Mouse (Mus musculus): ENCODE results near the gene Vwa3a. TPM values are rescaled to one million over a fixed set of nuclear protein-coding genes. Genes with fewer than 3 reads are reported as not detected.

Gene Vwa3a
- polyA plus RNA-seq, 1 experiment from 2014 or later: 0.63 TPM

GRCm38 (mm10) chr7:120721456-120721855 is 17.7 kb upstream of the Vwa3a start:
- Histone ChIP-seq H3K4me1 (no peaks in the 10 kb centered on the region), H3K27me3 (replicated peaks) (no peaks in the 10 kb centered on the region), H3K36me3 (no peaks in the 10 kb centered on the region), H3K9ac (no peak overlapping the region), H3K4me2 (no peak overlapping the region), H3K4me3 (replicated peaks) (no peak overlapping the region), H3K27ac (no peak overlapping the region), H3K9me3 (no peaks in the 10 kb centered on the region)
- ATAC-seq (ENCODE audit: insufficient read depth, low FRiP score, low read depth): no peak
- 91% methylated on average over 8 of the region's 8 CpGs for WGBS

- Histone ChIP-seq H3K9ac (no peak overlapping the region), H3K4me1 (no peaks in the 10 kb centered on the region), H3K27me3 (replicated peaks) (no peaks in the 10 kb centered on the region), H3K36me3 (no peaks in the 10 kb centered on the region), H3K27ac (no peak overlapping the region), H3K9me3 (no peaks in the 10 kb centered on the region), H3K4me2 (no peak overlapping the region), H3K4me3 (replicated peaks) (no peak overlapping the region)
- 89% methylated on average over 4 of the region's 4 CpGs for WGBS
- ATAC-seq (ENCODE audit: insufficient read depth, low FRiP score, low read depth): no peak
Measured at GRCm38 (mm10) chr7:120722063-120722462, 17.1 kb upstream of the Vwa3a start.

- no peak overlapping the region for H3K9ac ChIP-seq
- H3K36me3 ChIP-seq: no peaks in the 10 kb centered on the region
- no peak for ATAC-seq (ENCODE audit: insufficient read depth, low FRiP score, low read depth)
- no peaks in the 10 kb centered on the region for H3K4me1 ChIP-seq
- no peak overlapping the region for H3K27ac ChIP-seq
- H3K4me3 ChIP-seq (replicated peaks): no peak overlapping the region
- no peaks in the 10 kb centered on the region for H3K27me3 ChIP-seq (replicated peaks)
- no peak overlapping the region for H3K4me2 ChIP-seq
- 64% methylated on average over 8 of the region's 8 CpGs for WGBS
- H3K9me3 ChIP-seq: no peaks in the 10 kb centered on the region
Measured at GRCm38 (mm10) chr7:120722839-120723278, 16.3 kb upstream of the Vwa3a start.

- 89% methylated on average over 3 of the region's 3 CpGs for WGBS
- Histone ChIP-seq H3K27me3 (replicated peaks) (no peaks in the 10 kb centered on the region), H3K4me2 (no peak overlapping the region), H3K36me3 (no peaks in the 10 kb centered on the region), H3K4me1 (0 out of 2 replicates have a peak, but pooled peaks cover 4% of the 10 kb centered on the region), H3K4me3 (replicated peaks) (no peak overlapping the region), H3K9ac (no peak overlapping the region), H3K9me3 (no peaks in the 10 kb centered on the region), H3K27ac (no peak overlapping the region)
- ATAC-seq (ENCODE audit: insufficient read depth, low FRiP score, low read depth): peak; percentile 27; the same call in 1 of the 2 replicates
Measured at GRCm38 (mm10) chr7:120727581-120727980, 11.5 kb upstream of the Vwa3a start.

- Histone ChIP-seq H3K4me3 (replicated peaks) (no peak overlapping the region), H3K4me1 (0 out of 2 replicates have a peak, but pooled peaks cover 4% of the 10 kb centered on the region), H3K36me3 (no peaks in the 10 kb centered on the region), H3K9me3 (no peaks in the 10 kb centered on the region), H3K4me2 (no peak overlapping the region), H3K27me3 (replicated peaks) (no peaks in the 10 kb centered on the region), H3K27ac (no peak overlapping the region), H3K9ac (no peak overlapping the region)
- ATAC-seq (ENCODE audit: insufficient read depth, low FRiP score, low read depth): no peak
- WGBS: 53% methylated on average over 5 of the region's 5 CpGs
Measured at GRCm38 (mm10) chr7:120729635-120730034, 9.5 kb upstream of the Vwa3a start.

- no peak overlapping the region for H3K4me3 ChIP-seq (replicated peaks)
- H3K36me3 ChIP-seq: no peaks in the 10 kb centered on the region
- WGBS: 39% methylated on average over 7 of the region's 7 CpGs
- 0 out of 2 replicates have a peak, but pooled peaks cover 4% of the 10 kb centered on the region for H3K4me1 ChIP-seq
- no peak overlapping the region for H3K9ac ChIP-seq
- ATAC-seq (ENCODE audit: insufficient read depth, low FRiP score, low read depth): peak; percentile 65; the same call in 1 of the 2 replicates
- H3K4me2 ChIP-seq: no peak overlapping the region
- H3K27ac ChIP-seq: peak overlapping the region; percentile 8; the same call in 1 of the 2 replicates
- H3K27me3 ChIP-seq (replicated peaks): no peaks in the 10 kb centered on the region
- no peaks in the 10 kb centered on the region for H3K9me3 ChIP-seq
Measured at GRCm38 (mm10) chr7:120732906-120733305, 6.2 kb upstream of the Vwa3a start.

GRCm38 (mm10) chr7:120739558-120740101 is 512 bp downstream of the Vwa3a start:
- 14% methylated on average over 5 of the region's 5 CpGs for WGBS
- H3K9me3 ChIP-seq: no peaks in the 10 kb centered on the region
- no peak overlapping the region for H3K9ac ChIP-seq
- peak; percentile 43 for ATAC-seq (ENCODE audit: insufficient read depth, low FRiP score, low read depth)
- H3K4me1 ChIP-seq: peaks cover 5% of the 10 kb centered on the region; the same call in 1 of the 2 replicates
- H3K4me2 ChIP-seq: no peak overlapping the region
- H3K27me3 ChIP-seq (replicated peaks): no peaks in the 10 kb centered on the region
- H3K27ac ChIP-seq: no peak overlapping the region
- no peak overlapping the region for H3K4me3 ChIP-seq (replicated peaks)
- H3K36me3 ChIP-seq: no peaks in the 10 kb centered on the region

- Histone ChIP-seq H3K9ac (no peak overlapping the region), H3K9me3 (no peaks in the 10 kb centered on the region), H3K4me1 (peaks cover 5% of the 10 kb centered on the region; the same call in 1 of the 2 replicates), H3K36me3 (no peaks in the 10 kb centered on the region), H3K4me3 (replicated peaks) (no peak overlapping the region), H3K27ac (no peak overlapping the region), H3K4me2 (no peak overlapping the region), H3K27me3 (replicated peaks) (no peaks in the 10 kb centered on the region)
- ATAC-seq (ENCODE audit: insufficient read depth, low FRiP score, low read depth): no peak
- WGBS: 74% methylated on average over 14 of the region's 14 CpGs
Measured at GRCm38 (mm10) chr7:120743366-120744351, 4.5 kb downstream of the Vwa3a start.

- Histone ChIP-seq H3K27me3 (replicated peaks) (no peaks in the 10 kb centered on the region), H3K36me3 (no peaks in the 10 kb centered on the region), H3K9me3 (no peaks in the 10 kb centered on the region), H3K27ac (no peak overlapping the region), H3K4me2 (no peak overlapping the region), H3K9ac (no peak overlapping the region), H3K4me3 (replicated peaks) (no peak overlapping the region), H3K4me1 (peaks cover 5% of the 10 kb centered on the region; the same call in 1 of the 2 replicates)
- 85% methylated on average over 6 of the region's 6 CpGs for WGBS
- ATAC-seq (ENCODE audit: insufficient read depth, low FRiP score, low read depth): no peak
Measured at GRCm38 (mm10) chr7:120744606-120745005, 5.5 kb downstream of the Vwa3a start.

GRCm38 (mm10) chr7:120746029-120746428 is 6.9 kb downstream of the Vwa3a start:
- Histone ChIP-seq H3K4me2 (no peak overlapping the region), H3K4me1 (no peaks in the 10 kb centered on the region), H3K9ac (no peak overlapping the region), H3K27ac (no peak overlapping the region), H3K36me3 (no peaks in the 10 kb centered on the region), H3K9me3 (no peaks in the 10 kb centered on the region), H3K4me3 (replicated peaks) (no peak overlapping the region), H3K27me3 (replicated peaks) (no peaks in the 10 kb centered on the region)
- ATAC-seq (ENCODE audit: insufficient read depth, low FRiP score, low read depth): no peak; the same call in 1 of the 2 replicates
- WGBS: 54% methylated on average over 3 of the region's 3 CpGs

GRCm38 (mm10) chr7:120746821-120747220 is 7.7 kb downstream of the Vwa3a start:
- Histone ChIP-seq H3K4me1 (no peaks in the 10 kb centered on the region), H3K4me3 (replicated peaks) (no peak overlapping the region), H3K27ac (no peak overlapping the region), H3K9ac (no peak overlapping the region), H3K4me2 (no peak overlapping the region), H3K36me3 (no peaks in the 10 kb centered on the region), H3K27me3 (replicated peaks) (no peaks in the 10 kb centered on the region), H3K9me3 (no peaks in the 10 kb centered on the region)
- 85% methylated on average over 5 of the region's 5 CpGs for WGBS
- no peak for ATAC-seq (ENCODE audit: insufficient read depth, low FRiP score, low read depth)

GRCm38 (mm10) chr7:120748478-120748877 is 9.4 kb downstream of the Vwa3a start:
- no peak for ATAC-seq (ENCODE audit: insufficient read depth, low FRiP score, low read depth)
- H3K27ac ChIP-seq: no peak overlapping the region
- no peaks in the 10 kb centered on the region for H3K9me3 ChIP-seq
- no peaks in the 10 kb centered on the region for H3K4me1 ChIP-seq
- H3K4me3 ChIP-seq (replicated peaks): no peak overlapping the region
- no peaks in the 10 kb centered on the region for H3K36me3 ChIP-seq
- no peak overlapping the region for H3K9ac ChIP-seq
- H3K27me3 ChIP-seq (replicated peaks): no peaks in the 10 kb centered on the region
- no peak overlapping the region for H3K4me2 ChIP-seq

All from stomach, embryonic 15.5 days (tissue).